Mouse (Mus musculus) ES-E14 (cell line): ENCODE results near the gene Spata31d1d. TPM values are rescaled to one million over a fixed set of nuclear protein-coding genes. Genes with fewer than 3 reads are reported as not detected.

Experiments used
- DNase-seq: peaks from one replicate; pipeline ENCODE4 v3.0.0-alpha.2; 2013; ENCODE audit warnings: low read depth, low spot score
- H3K27ac ChIP-seq: 2 replicates; pipeline ENCODE4 v1.5.1; 2012; ENCODE audit warnings: low read depth, mild to moderate bottlenecking, low read length, moderate library complexity, mixed read lengths; ENCODE audit not compliant: poor library complexity, insufficient read depth, severe bottlenecking
- H3K36me3 ChIP-seq: 2 replicates; pipeline ENCODE4 v1.6.1; 2012; ENCODE audit warnings: mild to moderate bottlenecking, low read length, moderate library complexity, mixed read lengths; ENCODE audit not compliant: control insufficient read depth, poor library complexity, insufficient read depth, severe bottlenecking
- H3K4me1 ChIP-seq, 2 experiments: fragments of 150-350 bp in 1 of 2; sonication (generic) in 1 of 2; 2 replicates each; pipeline ENCODE4 v1.6.1; 2012; ENCODE audit warnings: low read length in 2 of 2, mild to moderate bottlenecking in 1 of 2, mixed read lengths in 1 of 2; ENCODE audit not compliant: control insufficient read depth in 2 of 2, insufficient read depth in 2 of 2, poor library complexity in 1 of 2
- H3K4me3 ChIP-seq, 2 experiments: fragments of 150-350 bp in 1 of 2; sonication (generic) in 1 of 2; 2 replicates each; pipeline ENCODE4 v1.5.1; 2012; ENCODE audit warnings: low read length in 2 of 2, low read depth in 1 of 2, mild to moderate bottlenecking in 1 of 2, mixed read lengths in 1 of 2; ENCODE audit not compliant: insufficient read depth in 1 of 2, poor library complexity in 1 of 2, severe bottlenecking in 1 of 2
- H3K9ac ChIP-seq: 2 replicates; pipeline ENCODE4 v1.6.1; 2012; ENCODE audit warnings: low read depth, mild to moderate bottlenecking, low read length, mixed read lengths; ENCODE audit not compliant: poor library complexity, insufficient read depth, severe bottlenecking
- H3K9me3 ChIP-seq: fragments of 150-350 bp; sonication (generic); 2 replicates; pipeline ENCODE4 v1.6.1; 2012; ENCODE audit warnings: low read depth, mild to moderate bottlenecking, low read length; ENCODE audit not compliant: control insufficient read depth, insufficient read depth
- CHD2 ChIP-seq: IDR thresholded peaks from 2 replicates; pipeline ENCODE4 v1.6.1; 2014; ENCODE audit warnings: mild to moderate bottlenecking, low read depth, low read length, inconsistent platforms
- HCFC1 ChIP-seq: IDR thresholded peaks from 2 replicates; pipeline ENCODE4 v1.6.1; 2012; ENCODE audit warnings: low read length, inconsistent platforms, borderline replicate concordance; ENCODE audit not compliant: insufficient read depth
- MAFK ChIP-seq: IDR thresholded peaks from 2 replicates; pipeline ENCODE4 v1.6.1; 2014; ENCODE audit warnings: mild to moderate bottlenecking, low read depth, low read length, inconsistent platforms; ENCODE audit not compliant: insufficient read depth
- ZC3H11A ChIP-seq: IDR thresholded peaks from 2 replicates; pipeline ENCODE4 v1.6.1; 2012; ENCODE audit warnings: low read depth, mild to moderate bottlenecking, inconsistent platforms, low read length, borderline replicate concordance
- ZNF384 ChIP-seq: IDR thresholded peaks from 2 replicates; pipeline ENCODE4 v1.6.1; 2012; ENCODE audit warnings: low read depth, low read length, inconsistent platforms
- in situ Hi-C, 2 experiments: fragments of 600-800 bp; cut with MboI; formaldehyde crosslinking; loops; one replicate each; pipeline ENCODE4 v1.15.1; 2025; ENCODE audit warnings: low sequenced_read_pairs in 2 of 2, inconsistent platforms in 1 of 2; ENCODE audit not compliant: unreplicated experiment in 2 of 2
- total RNA-seq: library from RNA; depleted of rRNA; stranded (reverse); fragments of 300-350 nt; gene quantifications from 2 replicates; pipeline ENCODE4 v1.2.3, GENCODE M21; 2012

Gene Spata31d1d
- total RNA-seq, 1 experiment = 0.18 TPM

GRCm38 (mm10) chr13:59746711-59747110 is 15.2 kb upstream of the Spata31d1d start, which contains the start of gene 1700014D04Rik:
TSS of gene 1700014D04Rik (minus strand) at chr13:59746752.
- Histone ChIP-seq H3K4me1 (peaks cover 0 to 2% of the 10 kb centered on the region in 2 experiments; a peak in 2 of 4 replicates), H3K27ac (no peak within 1 kb of the TSS), H3K36me3 (no peaks in the 10 kb centered on the region), H3K4me3 (no peak within 1 kb of the TSS), H3K9ac (no peak within 1 kb of the TSS), H3K9me3 (no peaks in the 10 kb centered on the region)
- TF ChIP-seq CHD2 (no peak), MAFK (no peak), ZC3H11A (no peak)
- in situ Hi-C loops = no loop called here
- no peak for DNase-seq

- no peak overlapping the region for H3K9ac ChIP-seq
- TF ChIP-seq HCFC1 (no peak), ZNF384 (no peak), MAFK (no peak), CHD2 (no peak), ZC3H11A (no peak)
- DNase-seq = no peak
- no peak overlapping the region for H3K27ac ChIP-seq
- no peak overlapping the region for H3K4me3 ChIP-seq
- no peaks in the 10 kb centered on the region for H3K9me3 ChIP-seq
- H3K4me1 ChIP-seq = peaks cover 0 to 2% of the 10 kb centered on the region in 2 experiments; a peak in 1 of 4 replicates
- in situ Hi-C loops = no loop called here
- no peaks in the 10 kb centered on the region for H3K36me3 ChIP-seq
These were observed 14.6 kb upstream of the Spata31d1d start for GRCm38 (mm10) chr13:59746164-59746563.

- Histone ChIP-seq H3K4me3 (no peak overlapping the region), H3K4me1 (no peaks in the 10 kb centered on the region), H3K36me3 (no peaks in the 10 kb centered on the region), H3K27ac (no peak overlapping the region), H3K9me3 (no peaks in the 10 kb centered on the region), H3K9ac (no peak overlapping the region)
- in situ Hi-C loops = no loop called here
- DNase-seq = no peak
- TF ChIP-seq MAFK (no peak), ZNF384 (no peak), HCFC1 (no peak), CHD2 (no peak), ZC3H11A (no peak)
These were observed 13.9 kb upstream of the Spata31d1d start for GRCm38 (mm10) chr13:59745462-59745861.

- Histone ChIP-seq H3K9me3 (no peaks in the 10 kb centered on the region), H3K4me3 (no peak overlapping the region), H3K4me1 (no peaks in the 10 kb centered on the region), H3K36me3 (no peaks in the 10 kb centered on the region), H3K9ac (no peak overlapping the region), H3K27ac (no peak overlapping the region)
- TF ChIP-seq HCFC1 = no peak
- no peak for TF ChIP-seq ZNF384
- TF ChIP-seq CHD2 = no peak
- TF ChIP-seq ZC3H11A = 0 out of 2 replicates have a peak, but pooled peaks have one; percentile 6
- no peak for TF ChIP-seq MAFK
- no peak for DNase-seq
- in situ Hi-C loops = no loop called here
These were observed 10.1 kb upstream of the Spata31d1d start for GRCm38 (mm10) chr13:59741697-59742096.

GRCm38 (mm10) chr13:59741096-59741495 is 9.5 kb upstream of the Spata31d1d start:
- DNase-seq = no peak
- Histone ChIP-seq H3K9ac (no peak overlapping the region), H3K36me3 (no peaks in the 10 kb centered on the region), H3K4me3 (no peak overlapping the region), H3K9me3 (no peaks in the 10 kb centered on the region), H3K4me1 (no peaks in the 10 kb centered on the region), H3K27ac (no peak overlapping the region)
- in situ Hi-C loops = no loop called here
- no peak for TF ChIP-seq ZNF384
- TF ChIP-seq ZC3H11A = no peak
- TF ChIP-seq HCFC1 = no peak
- TF ChIP-seq CHD2 = no peak
- no peak for TF ChIP-seq MAFK
